Mouse (Mus musculus) intestine, postnatal 0 days (tissue): ENCODE measurements at regions not wholly inside any gene's neighbourhood (a gene's known extent, or its start where the extent isn't known, plus 50 kb on each side); places are given as distances from the start of the nearest gene placed in this dataset.

Experiments used
- ATAC-seq: fragments of 200-750 bp; cut with Nextera tagmentation; 2 replicates; pipeline ENCODE4 v1.8.0; 2017; ENCODE audit warnings: mild to moderate bottlenecking, moderate TSS enrichment, moderate library complexity
- H3K27ac ChIP-seq: fragments of 300-500 bp; sonication (generic); 2 replicates; pipeline ENCODE4 v1.5.1; 2014; ENCODE audit warnings: mild to moderate bottlenecking, low read depth, low read length, moderate library complexity
- H3K27me3 ChIP-seq: fragments of 300-500 bp; sonication (generic); replicated peaks from 2 replicates; pipeline ENCODE4 v1.6.1; 2014; ENCODE audit warnings: low read length, mixed read lengths; ENCODE audit not compliant: control insufficient read depth, insufficient read depth
- H3K36me3 ChIP-seq: fragments of 300-500 bp; sonication (generic); 2 replicates; pipeline ENCODE4 v1.6.1; 2014; ENCODE audit warnings: mild to moderate bottlenecking, moderate library complexity; ENCODE audit not compliant: control insufficient read depth, insufficient read depth
- H3K4me1 ChIP-seq: fragments of 300-500 bp; sonication (generic); replicated peaks from 2 replicates; pipeline ENCODE4 v1.6.1; 2014; ENCODE audit warnings: antibody characterized with exemption, low read length, mixed read lengths; ENCODE audit not compliant: control insufficient read depth, insufficient read depth
- H3K4me2 ChIP-seq: fragments of 300-500 bp; sonication (generic); replicated peaks from 2 replicates; pipeline ENCODE4 v1.6.1; 2014; ENCODE audit warnings: low read depth, mild to moderate bottlenecking, moderate library complexity
- H3K4me3 ChIP-seq: fragments of 300-500 bp; sonication (generic); 2 replicates; pipeline ENCODE4 v1.5.1; 2014; ENCODE audit warnings: low read depth, low read length
- H3K9ac ChIP-seq: fragments of 300-500 bp; sonication (generic); 2 replicates; pipeline ENCODE4 v1.6.1; 2014; ENCODE audit warnings: mild to moderate bottlenecking, low read depth, low read length
- H3K9me3 ChIP-seq: fragments of 300-500 bp; sonication (generic); 2 replicates; pipeline ENCODE4 v1.6.1; 2016; ENCODE audit warnings: mixed run types; ENCODE audit not compliant: control insufficient read depth
- CTCF ChIP-seq: sonication (generic); IDR thresholded peaks from 2 replicates; pipeline ENCODE4 v1.5.1; 2016; ENCODE audit warnings: low read depth, mild to moderate bottlenecking, control low read depth, antibody characterized with exemption, moderate library complexity
- WGBS: fragments of 180-500 bp; shearing (Covaris S2); extraction: QIAGEN DNeasy Blood & Tissue Kit; methylation state at CpG from one replicate; pipeline ENCODE4 v1.1.7; 2014; 5-methylcytosine and 5-hydroxymethylcytosine counted together

- Histone ChIP-seq H3K4me3 (no peak overlapping the region), H3K27ac (no peak overlapping the region), H3K9me3 (no peaks in the 10 kb centered on the region), H3K4me1 (no peaks in the 10 kb centered on the region), H3K36me3 (no peaks in the 10 kb centered on the region), H3K9ac (no peak overlapping the region), H3K27me3 (no peaks in the 10 kb centered on the region), H3K4me2 (no peak overlapping the region)
- TF ChIP-seq CTCF, result no peak
- peak; percentile 41 for ATAC-seq
- 50% methylated on average over 6 of the region's 6 CpGs for WGBS
Measured at GRCm38 (mm10) chr9:42187371-42188228, 63.5 kb upstream of the Sorl1 start.

GRCm38 (mm10) chr9:42184104-42184635 is 60.1 kb upstream of the Sorl1 start:
- H3K4me2 ChIP-seq, result no peak overlapping the region
- WGBS, result 84% methylated on average over 3 of the region's 3 CpGs

GRCm38 (mm10) chr9:42183448-42183847 is 59.4 kb upstream of the Sorl1 start:
- no peak for TF ChIP-seq CTCF
- H3K4me1 ChIP-seq, result no peaks in the 10 kb centered on the region
- ATAC-seq, result no peak
- no peak overlapping the region for H3K9ac ChIP-seq
- H3K4me3 ChIP-seq, result no peak overlapping the region
- WGBS, result 71% methylated on average over 5 of the region's 5 CpGs
- no peak overlapping the region for H3K4me2 ChIP-seq
- no peaks in the 10 kb centered on the region for H3K27me3 ChIP-seq
- H3K9me3 ChIP-seq, result no peaks in the 10 kb centered on the region
- no peak overlapping the region for H3K27ac ChIP-seq
- H3K36me3 ChIP-seq, result no peaks in the 10 kb centered on the region

More at GRCm38 (mm10) chr9:42184104-42184635, 60.1 kb upstream of the Sorl1 start:
- H3K9me3 ChIP-seq, result no peaks in the 10 kb centered on the region
- H3K27ac ChIP-seq, result no peak overlapping the region
- H3K4me1 ChIP-seq, result no peaks in the 10 kb centered on the region
- ATAC-seq, result no peak
- no peaks in the 10 kb centered on the region for H3K36me3 ChIP-seq
- H3K9ac ChIP-seq, result no peak overlapping the region
- H3K4me3 ChIP-seq, result no peak overlapping the region
- no peaks in the 10 kb centered on the region for H3K27me3 ChIP-seq
- TF ChIP-seq CTCF, result no peak

GRCm38 (mm10) chr9:42182400-42182799 is 58.3 kb upstream of the Sorl1 start:
- TF ChIP-seq CTCF, result no peak
- H3K9ac ChIP-seq, result no peak overlapping the region
- ATAC-seq, result no peak

GRCm38 (mm10) chr9:42180152-42180551 is 56.1 kb upstream of the Sorl1 start:
- Histone ChIP-seq H3K4me1 (no peaks in the 10 kb centered on the region), H3K36me3 (no peaks in the 10 kb centered on the region), H3K9ac (no peak overlapping the region), H3K27ac (no peak overlapping the region), H3K4me2 (no peak overlapping the region), H3K9me3 (no peaks in the 10 kb centered on the region), H3K4me3 (no peak overlapping the region), H3K27me3 (no peaks in the 10 kb centered on the region)
- no peak for TF ChIP-seq CTCF
- 73% methylated on average over 4 of the region's 4 CpGs for WGBS
- no peak for ATAC-seq

More at GRCm38 (mm10) chr9:42182400-42182799, 58.3 kb upstream of the Sorl1 start:
- no peak overlapping the region for H3K4me2 ChIP-seq
- no peaks in the 10 kb centered on the region for H3K27me3 ChIP-seq
- no peak overlapping the region for H3K4me3 ChIP-seq
- no peaks in the 10 kb centered on the region for H3K4me1 ChIP-seq
- H3K36me3 ChIP-seq, result no peaks in the 10 kb centered on the region
- 93% methylated on average over 3 of the region's 3 CpGs for WGBS
- H3K27ac ChIP-seq, result no peak overlapping the region
- no peaks in the 10 kb centered on the region for H3K9me3 ChIP-seq

- no peaks in the 10 kb centered on the region for H3K27me3 ChIP-seq
- no peaks in the 10 kb centered on the region for H3K36me3 ChIP-seq
- no peaks in the 10 kb centered on the region for H3K4me1 ChIP-seq
- no peak for ATAC-seq
- no peak overlapping the region for H3K4me2 ChIP-seq
- no peak overlapping the region for H3K9ac ChIP-seq
- no peak for TF ChIP-seq CTCF
- 55% methylated on average over 4 of the region's 4 CpGs for WGBS
- H3K9me3 ChIP-seq, result no peaks in the 10 kb centered on the region
- H3K27ac ChIP-seq, result no peak overlapping the region
- no peak overlapping the region for H3K4me3 ChIP-seq
Measured at GRCm38 (mm10) chr9:42178759-42179377, 54.8 kb upstream of the Sorl1 start.
